Mouse (Mus musculus) stomach, embryonic 15.5 days (tissue): ENCODE results near the gene Fyco1. TPM values are rescaled to one million over a fixed set of nuclear protein-coding genes. Genes with fewer than 3 reads are reported as not detected.

Experiments
- polyA plus RNA-seq: library from polyadenylated mRNA; unstranded; fragments of >200 nt; fragmentation: Nextera tagmentation; extraction: Ambion mirVana; gene quantifications from 2 replicates; pipeline ENCODE4 v1.2.1, GENCODE M21; 2015

The Fyco1 gene
- polyA plus RNA-seq, 1 experiment from 2014 or later = 15.6 TPM

Other genes starting within 250 kb of the Fyco1 start
- 0.28 and 0.30 TPM in 2 replicates for gene Slc6a20b, start 219.3 kb downstream of the Fyco1 start, polyA plus RNA-seq
- gene Ccr9, start 173.5 kb downstream of the Fyco1 start, polyA plus RNA-seq = 0.34 and 0.41 TPM in 2 replicates
- gene Slc6a20a, start 173.0 kb downstream of the Fyco1 start, polyA plus RNA-seq = 3.8 and 4.9 TPM in 2 replicates
- gene Lztfl1, start 134.2 kb downstream of the Fyco1 start, polyA plus RNA-seq = 48.4 and 53.3 TPM in 2 replicates
- gene Cxcr6, start 45.4 kb downstream of the Fyco1 start, polyA plus RNA-seq = 0.88 and 1.1 TPM in 2 replicates
- not detected in 2 replicates for gene Xcr1, start 10.1 kb upstream of the Fyco1 start, polyA plus RNA-seq
- 4.1 and 4.8 TPM in 2 replicates for gene Ccr1, start 116.8 kb upstream of the Fyco1 start, polyA plus RNA-seq
- not detected in 2 replicates for gene Ccr1l1, start 126.5 kb upstream of the Fyco1 start, polyA plus RNA-seq
- 0.13 and 0.18 TPM in 2 replicates for gene Ccr3, start 170.1 kb upstream of the Fyco1 start, polyA plus RNA-seq